Mouse (Mus musculus) neural tube, embryonic 15.5 days (tissue): ENCODE data around the gene Birc3. TPM values are rescaled to one million over a fixed set of nuclear protein-coding genes. Genes with fewer than 3 reads are reported as not detected.

Experiments used
- ATAC-seq: fragments of 200-750 bp; cut with Nextera tagmentation; 2 replicates; pipeline ENCODE4 v1.8.0; 2017; ENCODE audit warnings: mild to moderate bottlenecking, moderate TSS enrichment, moderate library complexity; ENCODE audit not compliant: low FRiP score
- H3K27ac ChIP-seq: fragments of 300-500 bp; sonication (generic); replicated peaks from 2 replicates; pipeline ENCODE4 v1.5.1; 2015; ENCODE audit warnings: mild to moderate bottlenecking, inconsistent platforms
- H3K27me3 ChIP-seq: fragments of 300-500 bp; sonication (generic); replicated peaks from 2 replicates; pipeline ENCODE4 v1.6.1; 2015; ENCODE audit warnings: inconsistent platforms
- H3K36me3 ChIP-seq: fragments of 300-500 bp; sonication (generic); 2 replicates; pipeline ENCODE4 v1.6.1; 2015; ENCODE audit warnings: inconsistent platforms
- H3K4me1 ChIP-seq: fragments of 300-500 bp; sonication (generic); 2 replicates; pipeline ENCODE4 v1.6.1; 2015; ENCODE audit warnings: inconsistent platforms
- H3K4me2 ChIP-seq: fragments of 300-500 bp; sonication (generic); 2 replicates; pipeline ENCODE4 v1.6.1; 2015; ENCODE audit warnings: inconsistent platforms, mild to moderate bottlenecking, moderate library complexity
- H3K4me3 ChIP-seq: fragments of 300-500 bp; sonication (generic); replicated peaks from 2 replicates; pipeline ENCODE4 v1.5.1; 2015; ENCODE audit warnings: mild to moderate bottlenecking, inconsistent platforms
- H3K9ac ChIP-seq: fragments of 300-500 bp; sonication (generic); replicated peaks from 2 replicates; pipeline ENCODE4 v1.6.1; 2015; ENCODE audit warnings: mild to moderate bottlenecking, inconsistent platforms
- H3K9me3 ChIP-seq: fragments of 300-500 bp; sonication (generic); replicated peaks from 2 replicates; pipeline ENCODE4 v1.6.1; 2016; ENCODE audit warnings: inconsistent platforms
- WGBS: fragments of 180-500 bp; shearing (Covaris S2); methylation state at CpG from one replicate; pipeline ENCODE4 v1.1.7; 2015; ENCODE audit warnings: mixed read lengths; 5-methylcytosine and 5-hydroxymethylcytosine counted together
- polyA plus RNA-seq: library from polyadenylated mRNA; unstranded; fragments of >200 nt; fragmentation: Nextera tagmentation; extraction: Ambion mirVana; gene quantifications from 2 replicates; pipeline ENCODE4 v1.2.1, GENCODE M21; 2015

Birc3 gene
- polyA plus RNA-seq, 1 experiment from 2014 or later = 2.2 TPM

DNA sequence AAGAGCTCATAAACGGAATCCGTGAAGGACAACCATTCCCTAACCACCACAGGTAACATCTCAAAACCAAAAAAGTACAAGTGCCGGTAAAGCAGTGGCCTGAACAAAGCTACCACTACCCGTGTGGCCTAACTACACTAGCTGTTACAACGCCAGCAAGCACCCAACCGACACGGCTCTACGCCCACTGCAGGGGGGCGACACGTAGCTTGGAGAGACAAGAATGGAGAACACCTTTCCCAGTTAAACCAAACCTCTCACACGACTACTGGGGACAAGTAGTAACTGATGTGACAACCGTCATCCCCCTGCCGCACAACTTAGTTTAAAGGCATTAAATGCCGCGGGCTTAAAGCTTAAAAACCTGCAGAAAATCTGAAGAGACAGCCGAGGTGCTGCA is 36.7 kb downstream of the Birc3 start:
- Histone ChIP-seq H3K27me3 (no peaks in the 10 kb centered on the region), H3K36me3 (peaks cover 5% of the 10 kb centered on the region; the same call in 1 of the 2 replicates), H3K27ac (peak overlapping the region; percentile 99), H3K9me3 (no peaks in the 10 kb centered on the region), H3K4me2 (peak overlapping the region; percentile 73), H3K4me3 (peak overlapping the region; percentile 79), H3K4me1 (peaks cover 36% of the 10 kb centered on the region), H3K9ac (peak overlapping the region; percentile 85)
- under 1% methylated on average over 16 of the region's 16 CpGs for WGBS
- ATAC-seq = peak; percentile 56

DNA sequence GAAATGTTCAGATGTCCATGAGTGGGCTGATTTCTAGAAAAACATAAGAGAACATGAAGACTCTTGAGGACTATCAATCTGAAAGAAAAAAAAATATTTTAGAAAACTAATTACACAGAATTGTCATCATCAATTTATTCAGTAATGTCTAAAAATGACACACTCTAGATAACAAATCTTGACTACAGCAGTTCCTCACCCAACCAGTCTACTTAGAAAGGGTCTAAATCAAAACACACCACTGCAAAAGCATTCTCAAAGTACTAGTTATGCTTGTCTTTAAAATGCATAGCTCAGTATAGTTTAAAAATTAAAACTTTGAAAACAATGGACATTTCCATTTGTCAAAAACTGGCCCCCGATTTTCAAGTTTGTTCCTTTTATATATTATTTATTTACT is 37.7 kb downstream of the Birc3 start:
- no peak for ATAC-seq
- Histone ChIP-seq H3K9me3 (no peaks in the 10 kb centered on the region), H3K4me3 (no peak overlapping the region), H3K4me1 (peaks cover 41% of the 10 kb centered on the region), H3K9ac (no peak overlapping the region), H3K4me2 (peak overlapping the region; percentile 73), H3K36me3 (peaks cover 5% of the 10 kb centered on the region; the same call in 1 of the 2 replicates), H3K27me3 (no peaks in the 10 kb centered on the region), H3K27ac (no peak overlapping the region)
- WGBS = 89% methylated on average over 1 of the region's 1 CpGs

DNA sequence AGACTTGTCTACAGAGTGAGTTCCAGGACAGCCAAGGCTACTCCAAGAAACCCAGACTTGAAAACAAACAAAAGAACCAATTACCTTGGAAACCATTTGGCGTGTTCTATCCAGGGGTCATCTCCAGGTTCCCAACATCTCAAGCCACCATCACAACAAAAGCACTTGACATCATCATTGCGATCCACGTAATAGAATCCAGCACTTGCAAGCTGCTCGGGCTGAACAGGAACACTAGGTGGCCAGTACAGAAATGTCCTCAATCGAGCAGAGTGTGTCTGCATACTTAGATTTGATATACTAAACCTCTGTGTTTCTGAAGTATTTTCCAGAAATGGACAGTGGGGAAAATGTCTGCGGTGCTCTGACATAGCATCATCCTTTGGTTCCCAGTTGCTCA is 39.6 kb downstream of the Birc3 start:
- H3K4me1 ChIP-seq = peaks cover 51% of the 10 kb centered on the region
- H3K9me3 ChIP-seq = no peaks in the 10 kb centered on the region
- no peak overlapping the region for H3K9ac ChIP-seq
- H3K27ac ChIP-seq = no peak overlapping the region
- H3K4me2 ChIP-seq = peak overlapping the region; percentile 2
- H3K27me3 ChIP-seq = no peaks in the 10 kb centered on the region
- ATAC-seq = no peak
- peaks cover 5% of the 10 kb centered on the region; the same call in 1 of the 2 replicates for H3K36me3 ChIP-seq
- 89% methylated on average over 6 of the region's 6 CpGs for WGBS
- H3K4me3 ChIP-seq = no peak overlapping the region

GRCm38 (mm10) chr9:7829531-7830528 is 43.2 kb downstream of the Birc3 start:
- Histone ChIP-seq H3K4me2 (peak overlapping the region; percentile 25), H3K9ac (no peak overlapping the region), H3K27me3 (no peaks in the 10 kb centered on the region), H3K4me3 (no peak overlapping the region), H3K36me3 (peaks cover 5% of the 10 kb centered on the region; the same call in 1 of the 2 replicates), H3K4me1 (peaks cover 43% of the 10 kb centered on the region), H3K9me3 (no peaks in the 10 kb centered on the region), H3K27ac (no peak overlapping the region)
- ATAC-seq = no peak
- 89% methylated on average over 9 of the region's 9 CpGs for WGBS

GRCm38 (mm10) chr9:7828706-7829105 is 44.3 kb downstream of the Birc3 start:
- no peak overlapping the region for H3K4me3 ChIP-seq
- H3K9ac ChIP-seq = no peak overlapping the region
- H3K9me3 ChIP-seq = no peaks in the 10 kb centered on the region
- 91% methylated on average over 4 of the region's 4 CpGs for WGBS
- H3K4me2 ChIP-seq = no peak overlapping the region
- peaks cover 34% of the 10 kb centered on the region for H3K4me1 ChIP-seq
- ATAC-seq = no peak
- H3K27me3 ChIP-seq = no peaks in the 10 kb centered on the region
- no peak overlapping the region for H3K27ac ChIP-seq
- H3K36me3 ChIP-seq = peaks cover 8% of the 10 kb centered on the region; the same call in 1 of the 2 replicates

- Histone ChIP-seq H3K4me2 (no peak overlapping the region), H3K4me1 (peaks cover 7% of the 10 kb centered on the region), H3K9ac (no peak overlapping the region), H3K27ac (no peak overlapping the region), H3K4me3 (no peak overlapping the region), H3K9me3 (no peaks in the 10 kb centered on the region), H3K36me3 (peaks cover 25% of the 10 kb centered on the region), H3K27me3 (no peaks in the 10 kb centered on the region)
- no peak; the same call in 1 of the 2 replicates for ATAC-seq
- WGBS = 93% methylated on average over 5 of the region's 5 CpGs
These were observed 48.1 kb downstream of the Birc3 start for GRCm38 (mm10) chr9:7824916-7825315.

GRCm38 (mm10) chr9:7822758-7823157 is 50.2 kb downstream of the Birc3 start:
- WGBS = 88% methylated on average over 3 of the region's 3 CpGs
- peaks cover 41% of the 10 kb centered on the region for H3K36me3 ChIP-seq

GRCm38 (mm10) chr9:7805101-7805506 is 67.9 kb downstream of the Birc3 start:
- Histone ChIP-seq H3K9ac (no peak overlapping the region), H3K4me1 (no peaks in the 10 kb centered on the region), H3K27ac (no peak overlapping the region), H3K4me3 (no peak overlapping the region), H3K36me3 (peaks cover 3% of the 10 kb centered on the region; the same call in 1 of the 2 replicates), H3K9me3 (no peaks in the 10 kb centered on the region), H3K4me2 (no peak overlapping the region), H3K27me3 (no peaks in the 10 kb centered on the region)
- ATAC-seq = no peak
- WGBS = 50% methylated on average over 5 of the region's 5 CpGs

More at GRCm38 (mm10) chr9:7822758-7823157, 50.2 kb downstream of the Birc3 start:
- Histone ChIP-seq H3K4me3 (no peak overlapping the region), H3K4me1 (no peaks in the 10 kb centered on the region), H3K4me2 (no peak overlapping the region), H3K27me3 (no peaks in the 10 kb centered on the region), H3K9me3 (no peaks in the 10 kb centered on the region), H3K27ac (no peak overlapping the region), H3K9ac (no peak overlapping the region)
- no peak for ATAC-seq

Other genes with a start within 250 kb of the Birc3 start
- not detected in 2 replicates for gene Mmp20, start 245.0 kb downstream of the Birc3 start, polyA plus RNA-seq
- not detected in 2 replicates for gene Mmp7, start 181.1 kb downstream of the Birc3 start, polyA plus RNA-seq
- 13.5 and 32.2 TPM in 2 replicates for gene Tmem123, start 109.1 kb downstream of the Birc3 start, polyA plus RNA-seq
- 37.8 and 40.2 TPM in 2 replicates for gene Birc2, start 36.1 kb downstream of the Birc3 start, polyA plus RNA-seq
- gene Yap1, start 131.4 kb upstream of the Birc3 start, polyA plus RNA-seq = 6.8 and 12.1 TPM in 2 replicates
- gene Cfap300, start 169.6 kb upstream of the Birc3 start, polyA plus RNA-seq = 13.9 and 14.6 TPM in 2 replicates